Mouse (Mus musculus) limb, embryonic 11.5 days (tissue): ENCODE data around the gene Ubr4. TPM values are rescaled to one million over a fixed set of nuclear protein-coding genes. Genes with fewer than 3 reads are reported as not detected.
"Not testable (repeated sequence)": the region's sequence is repeated elsewhere in the genome, so short reads cannot be mapped to it uniquely, and the experiment has no call there.

Experiments
- ATAC-seq: fragments of 200-750 bp; cut with Nextera tagmentation; 2 replicates; pipeline ENCODE4 v1.8.0; 2017; ENCODE audit warnings: low read depth; ENCODE audit not compliant: insufficient number of reproducible peaks, low FRiP score, low TSS enrichment
- DNase-seq: peaks from one replicate; pipeline ENCODE4 v3.0.0-alpha.2; 2015; ENCODE audit warnings: low spot score
- H3K27ac ChIP-seq: fragments of 300-500 bp; sonication (generic); replicated peaks from 2 replicates; pipeline ENCODE4 v1.5.1; 2014; ENCODE audit warnings: low read depth, mild to moderate bottlenecking, low read length
- H3K27me3 ChIP-seq: fragments of 300-500 bp; sonication (generic); 2 replicates; pipeline ENCODE4 v1.6.1; 2014; ENCODE audit warnings: mild to moderate bottlenecking, low read length, mixed read lengths; ENCODE audit not compliant: control insufficient read depth, insufficient read depth
- H3K36me3 ChIP-seq: fragments of 300-500 bp; sonication (generic); 2 replicates; pipeline ENCODE4 v1.6.1; 2014; ENCODE audit warnings: mild to moderate bottlenecking, low read length, moderate library complexity, mixed read lengths; ENCODE audit not compliant: control insufficient read depth, insufficient read depth
- H3K4me1 ChIP-seq: fragments of 300-500 bp; sonication (generic); 2 replicates; pipeline ENCODE4 v1.6.1; 2014; ENCODE audit warnings: low read length, mixed read lengths; ENCODE audit not compliant: control insufficient read depth, insufficient read depth
- H3K4me2 ChIP-seq: fragments of 300-500 bp; sonication (generic); 2 replicates; pipeline ENCODE4 v1.6.1; 2014; ENCODE audit warnings: low read depth, mild to moderate bottlenecking, moderate library complexity; ENCODE audit not compliant: severe bottlenecking
- H3K4me3 ChIP-seq: fragments of 300-500 bp; sonication (generic); 2 replicates; pipeline ENCODE4 v1.5.1; 2014; ENCODE audit warnings: low read depth, low read length
- H3K9ac ChIP-seq: fragments of 300-500 bp; sonication (generic); 2 replicates; pipeline ENCODE4 v1.6.1; 2014; ENCODE audit warnings: mild to moderate bottlenecking, low read length
- H3K9me3 ChIP-seq: fragments of 300-500 bp; sonication (generic); 2 replicates; pipeline ENCODE4 v1.6.1; 2016; ENCODE audit warnings: low read length; ENCODE audit not compliant: control insufficient read depth
- WGBS: fragments of 180-500 bp; shearing (Covaris S2); extraction: QIAGEN DNeasy Blood & Tissue Kit; methylation state at CpG from one replicate; pipeline ENCODE4 v1.1.7; 2014; 5-methylcytosine and 5-hydroxymethylcytosine counted together
- microRNA-seq: library from miRNA; unstranded; fragments of <30 nt; microRNA quantifications from one replicate; pipeline ENCODE4, GENCODE M21; 2016
- polyA plus RNA-seq: library from polyadenylated mRNA; unstranded; fragments of >200 nt; fragmentation: Nextera tagmentation; extraction: Ambion mirVana; gene quantifications from 2 replicates; pipeline ENCODE4 v1.2.1, GENCODE M21; 2014

Ubr4 gene
- polyA plus RNA-seq, 1 experiment from 2014 or later, result 87.0 TPM

- not testable (repeated sequence) for H3K9me3 ChIP-seq, ATAC-seq, DNase-seq, H3K36me3 ChIP-seq, H3K4me1 ChIP-seq, H3K9ac ChIP-seq, H3K4me2 ChIP-seq, H3K27me3 ChIP-seq, H3K27ac ChIP-seq, H3K4me3 ChIP-seq
- 79% methylated on average over 5 of the region's 5 CpGs for WGBS
These were observed 177.8 kb downstream of the Ubr4 start, which contains the start of gene Iffo2 for GRCm38 (mm10) chr4:139530248-139530647. Iffo2 (plus strand) TSS chr4:139530548.

GRCm38 (mm10) chr4:139532081-139532480, 179.7 kb downstream of the Ubr4 start:
- 81% methylated on average over 10 of the region's 10 CpGs for whole genome bisulfite sequencing
- Histone ChIP-seq H3K4me1 (no peaks in the 10 kb centered on the region), H3K27ac (no peak overlapping the region), H3K36me3 (no peaks in the 10 kb centered on the region), H3K4me3 (no peak overlapping the region), H3K27me3 (no peaks in the 10 kb centered on the region), H3K9ac (no peak overlapping the region), H3K4me2 (no peak overlapping the region), H3K9me3 (no peaks in the 10 kb centered on the region)
- ATAC-seq, result no peak
- no peak for DNase-seq

DNA sequence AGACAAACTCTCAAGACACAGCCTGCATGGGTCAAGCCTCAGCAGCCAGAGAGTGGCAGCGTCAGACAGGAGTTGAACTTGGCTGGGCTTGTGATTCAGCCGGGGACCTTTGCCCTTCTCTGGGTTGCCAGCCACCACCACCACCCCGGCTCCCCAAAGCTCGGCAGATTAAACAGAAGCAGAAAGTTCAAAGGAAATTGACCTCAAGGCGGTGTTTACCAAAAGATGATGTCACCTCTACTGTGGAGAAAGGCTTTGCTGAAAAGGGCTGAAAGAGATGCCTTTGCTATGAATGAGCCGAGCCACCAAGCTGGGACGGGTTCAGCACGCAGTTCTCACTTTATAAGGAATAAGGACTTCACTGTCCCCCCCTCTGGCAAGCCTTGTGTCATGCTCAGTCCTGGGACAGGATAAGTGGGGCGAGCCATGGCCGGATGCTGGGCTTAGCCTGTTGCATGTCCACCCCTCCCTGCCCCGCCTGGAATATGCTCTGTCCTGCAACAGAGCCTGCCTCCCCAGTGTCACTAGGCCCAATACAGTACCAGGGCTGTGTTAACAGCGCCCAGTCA, 182.8 kb downstream of the Ubr4 start:
- no peak for DNase-seq
- ATAC-seq, result no peak
- Histone ChIP-seq H3K27me3 (no peaks in the 10 kb centered on the region), H3K9ac (no peak overlapping the region), H3K27ac (no peak overlapping the region), H3K9me3 (no peaks in the 10 kb centered on the region), H3K4me2 (no peak overlapping the region), H3K4me1 (no peaks in the 10 kb centered on the region), H3K36me3 (no peaks in the 10 kb centered on the region), H3K4me3 (no peak overlapping the region)
- WGBS, result 39% methylated on average over 12 of the region's 12 CpGs

- H3K27ac ChIP-seq, result no peak overlapping the region
- ATAC-seq (no peak), DNase-seq (no peak)
- H3K4me2 ChIP-seq, result no peak overlapping the region
- H3K9ac ChIP-seq, result no peak overlapping the region
- no peak overlapping the region for H3K4me3 ChIP-seq
- no peaks in the 10 kb centered on the region for H3K9me3 ChIP-seq
- H3K36me3 ChIP-seq, result no peaks in the 10 kb centered on the region
- 54% methylated on average over 7 of the region's 7 CpGs for WGBS
- no peaks in the 10 kb centered on the region for H3K4me1 ChIP-seq
- H3K27me3 ChIP-seq, result no peaks in the 10 kb centered on the region
These were observed 183.3 kb downstream of the Ubr4 start for GRCm38 (mm10) chr4:139535719-139536118.

GRCm38 (mm10) chr4:139536706-139537105, 184.3 kb downstream of the Ubr4 start:
- DNase-seq, result no peak
- Histone ChIP-seq H3K27me3 (no peaks in the 10 kb centered on the region), H3K9me3 (no peaks in the 10 kb centered on the region), H3K9ac (no peak overlapping the region), H3K4me1 (no peaks in the 10 kb centered on the region), H3K27ac (no peak overlapping the region), H3K4me2 (no peak overlapping the region), H3K4me3 (no peak overlapping the region), H3K36me3 (no peaks in the 10 kb centered on the region)
- 85% methylated on average over 9 of the region's 9 CpGs for WGBS
- ATAC-seq, result no peak

Small RNA genes lying within 50 kb of the gene (microRNA-seq; reads per million reads assigned to microRNA genes)
- 2.1 reads per million for gene Gm24245
- gene Gm25732, result not detected

Other genes starting within 250 kb of the Ubr4 start
- 404 and 456 TPM in 2 replicates for gene Minos1, start 221.5 kb upstream of the Ubr4 start, polyA plus RNA-seq
- gene Capzb, start 159.7 kb upstream of the Ubr4 start, polyA plus RNA-seq, result 278 and 307 TPM in 2 replicates
- gene Pqlc2, start 41.9 kb upstream of the Ubr4 start, polyA plus RNA-seq, result 13.0 and 16.1 TPM in 2 replicates
- 121 and 139 TPM in 2 replicates for gene Akr7a5, start 41.9 kb upstream of the Ubr4 start, polyA plus RNA-seq
- 151 and 160 TPM in 2 replicates for gene Mrto4, start within 50 bp of the Ubr4 start, polyA plus RNA-seq
- gene Emc1, start within 50 bp of the Ubr4 start, polyA plus RNA-seq, result 15.7 and 23.0 TPM in 2 replicates
- gene Iffo2, start 177.9 kb downstream of the Ubr4 start, polyA plus RNA-seq, result 3.7 and 3.9 TPM in 2 replicates